Mouse (Mus musculus) forebrain, embryonic 14.5 days (tissue): Measurements from ENCODE around the gene Grik2. TPM values are rescaled to one million over a fixed set of nuclear protein-coding genes. Genes with fewer than 3 reads are reported as not detected.

Experiments
- ATAC-seq: fragments of 200-750 bp; cut with Nextera tagmentation; 2 replicates; pipeline ENCODE4 v1.8.0; 2017; ENCODE audit warnings: mild to moderate bottlenecking, moderate library complexity
- DNase-seq: peaks from one replicate; pipeline ENCODE4 v3.0.0-alpha.2; 2015; ENCODE audit warnings: low spot score
- H3K27ac ChIP-seq: fragments of 300-500 bp; sonication (generic); 2 replicates; pipeline ENCODE4 v1.5.1; 2014; ENCODE audit warnings: low read depth, mild to moderate bottlenecking, control low read depth, low read length, moderate library complexity
- H3K27me3 ChIP-seq: fragments of 300-500 bp; sonication (generic); replicated peaks from 2 replicates; pipeline ENCODE4 v1.6.1; 2014; ENCODE audit warnings: low read length, control low read depth, mixed read lengths; ENCODE audit not compliant: control insufficient read depth, insufficient read depth
- H3K36me3 ChIP-seq: fragments of 300-500 bp; sonication (generic); 2 replicates; pipeline ENCODE4 v1.6.1; 2014; ENCODE audit warnings: low read length, control low read depth; ENCODE audit not compliant: control insufficient read depth, insufficient read depth
- H3K4me1 ChIP-seq: fragments of 300-500 bp; sonication (generic); 2 replicates; pipeline ENCODE4 v1.6.1; 2014; ENCODE audit warnings: antibody characterized with exemption, low read length, control low read depth; ENCODE audit not compliant: control insufficient read depth, insufficient read depth
- H3K4me2 ChIP-seq: fragments of 300-500 bp; sonication (generic); 2 replicates; pipeline ENCODE4 v1.6.1; 2014; ENCODE audit warnings: mild to moderate bottlenecking, control low read depth, low read length
- H3K4me3 ChIP-seq: fragments of 300-500 bp; sonication (generic); 2 replicates; pipeline ENCODE4 v1.5.1; 2014; ENCODE audit warnings: low read depth, low read length, control low read depth
- H3K9ac ChIP-seq: fragments of 300-500 bp; sonication (generic); 2 replicates; pipeline ENCODE4 v1.6.1; 2014; ENCODE audit warnings: mild to moderate bottlenecking, low read length, control low read depth, moderate library complexity
- H3K9me3 ChIP-seq: fragments of 300-500 bp; sonication (generic); replicated peaks from 2 replicates; pipeline ENCODE4 v1.6.1; 2016; ENCODE audit warnings: low read length, control low read depth, mixed read lengths; ENCODE audit not compliant: control insufficient read depth
- WGBS: fragments of 180-500 bp; shearing (Covaris S2); extraction: QIAGEN DNeasy Blood & Tissue Kit; methylation state at CpG from one replicate; pipeline ENCODE4 v1.1.7; 2014; 5-methylcytosine and 5-hydroxymethylcytosine counted together
- polyA plus RNA-seq: library from polyadenylated mRNA; unstranded; fragments of >200 nt; fragmentation: Nextera tagmentation; extraction: Ambion mirVana; gene quantifications from 2 replicates; pipeline ENCODE4 v1.2.1, GENCODE M21; 2014

Gene Grik2
- polyA plus RNA-seq, 1 experiment from 2014 or later, result 32.8 TPM

GRCm38 (mm10) chr10:49751769-49752168 is 36.8 kb downstream of the Grik2 start:
- ATAC-seq (peak; percentile 86; the same call in 1 of the 2 replicates), DNase-seq (peak; percentile 69)
- H3K9me3 ChIP-seq, result no peaks in the 10 kb centered on the region
- WGBS, result 32% methylated on average over 2 of the region's 2 CpGs
- no peak overlapping the region for H3K4me2 ChIP-seq
- H3K27me3 ChIP-seq, result no peaks in the 10 kb centered on the region
- no peak overlapping the region for H3K4me3 ChIP-seq
- no peaks in the 10 kb centered on the region for H3K36me3 ChIP-seq
- H3K27ac ChIP-seq, result no peak overlapping the region
- no peak overlapping the region for H3K9ac ChIP-seq
- H3K4me1 ChIP-seq, result no peaks in the 10 kb centered on the region

- no peaks in the 10 kb centered on the region for H3K9me3 ChIP-seq
- H3K4me1 ChIP-seq, result 0 out of 2 replicates have a peak, but pooled peaks cover 4% of the 10 kb centered on the region
- ATAC-seq (peak; percentile 46; the same call in 1 of the 2 replicates), DNase-seq (peak; percentile 55)
- no peak overlapping the region for H3K4me3 ChIP-seq
- no peak overlapping the region for H3K27ac ChIP-seq
- WGBS, result 60% methylated on average over 2 of the region's 2 CpGs
- no peak overlapping the region for H3K9ac ChIP-seq
- H3K4me2 ChIP-seq, result no peak overlapping the region
- H3K27me3 ChIP-seq, result no peaks in the 10 kb centered on the region
- no peaks in the 10 kb centered on the region for H3K36me3 ChIP-seq
These were observed 56.7 kb downstream of the Grik2 start for GRCm38 (mm10) chr10:49731841-49732240.

- no peak overlapping the region for H3K4me2 ChIP-seq
- 94% methylated on average over 2 of the region's 2 CpGs for WGBS
These were observed 64.9 kb downstream of the Grik2 start for GRCm38 (mm10) chr10:49723706-49724105.

GRCm38 (mm10) chr10:49716856-49717255 is 71.7 kb downstream of the Grik2 start:
- Histone ChIP-seq H3K27ac (no peak overlapping the region), H3K9ac (no peak overlapping the region)

More at GRCm38 (mm10) chr10:49723706-49724105, 64.9 kb downstream of the Grik2 start:
- Histone ChIP-seq H3K9me3 (no peaks in the 10 kb centered on the region), H3K27ac (no peak overlapping the region), H3K4me1 (no peaks in the 10 kb centered on the region), H3K9ac (no peak overlapping the region), H3K27me3 (no peaks in the 10 kb centered on the region), H3K36me3 (no peaks in the 10 kb centered on the region), H3K4me3 (no peak overlapping the region)
- DNase-seq, result no peak
- ATAC-seq, result no peak

GRCm38 (mm10) chr10:49709748-49710147 is 78.8 kb downstream of the Grik2 start:
- H3K4me3 ChIP-seq, result no peak overlapping the region
- peak; percentile 69 for DNase-seq

More at GRCm38 (mm10) chr10:49716856-49717255, 71.7 kb downstream of the Grik2 start:
- ATAC-seq (no peak), DNase-seq (no peak)
- Histone ChIP-seq H3K4me3 (no peak overlapping the region), H3K36me3 (no peaks in the 10 kb centered on the region), H3K4me1 (no peaks in the 10 kb centered on the region), H3K27me3 (no peaks in the 10 kb centered on the region), H3K4me2 (no peak overlapping the region), H3K9me3 (no peaks in the 10 kb centered on the region)
- 66% methylated on average over 5 of the region's 5 CpGs for WGBS

GRCm38 (mm10) chr10:49704446-49704845 is 84.1 kb downstream of the Grik2 start:
- Histone ChIP-seq H3K4me2 (no peak overlapping the region), H3K4me3 (no peak overlapping the region), H3K9ac (no peak overlapping the region), H3K36me3 (no peaks in the 10 kb centered on the region), H3K4me1 (no peaks in the 10 kb centered on the region), H3K9me3 (no peaks in the 10 kb centered on the region), H3K27ac (no peak overlapping the region), H3K27me3 (no peaks in the 10 kb centered on the region)
- no peak for ATAC-seq
- DNase-seq, result peak; percentile 19
- WGBS, result 88% methylated on average over 8 of the region's 8 CpGs

More at GRCm38 (mm10) chr10:49709748-49710147, 78.8 kb downstream of the Grik2 start:
- H3K4me1 ChIP-seq, result no peaks in the 10 kb centered on the region
- WGBS, result 70% methylated on average over 3 of the region's 3 CpGs
- no peak overlapping the region for H3K4me2 ChIP-seq
- H3K9ac ChIP-seq, result no peak overlapping the region
- no peak overlapping the region for H3K27ac ChIP-seq
- H3K36me3 ChIP-seq, result no peaks in the 10 kb centered on the region
- no peaks in the 10 kb centered on the region for H3K9me3 ChIP-seq
- ATAC-seq, result peak; percentile 66
- H3K27me3 ChIP-seq, result no peaks in the 10 kb centered on the region

GRCm38 (mm10) chr10:49652320-49652719 is 136.2 kb downstream of the Grik2 start:
- Histone ChIP-seq H3K4me2 (no peak overlapping the region), H3K9ac (no peak overlapping the region), H3K36me3 (no peaks in the 10 kb centered on the region), H3K27me3 (no peaks in the 10 kb centered on the region), H3K9me3 (no peaks in the 10 kb centered on the region), H3K4me1 (no peaks in the 10 kb centered on the region), H3K4me3 (no peak overlapping the region), H3K27ac (0 out of 2 replicates have a peak overlapping the region, but pooled peaks have one; percentile 0)
- ATAC-seq (no peak), DNase-seq (peak; percentile 49)
- 64% methylated on average over 1 of the region's 1 CpGs for WGBS

- no peaks in the 10 kb centered on the region for H3K4me1 ChIP-seq
- DNase-seq (no peak), ATAC-seq (no peak)
- no peaks in the 10 kb centered on the region for H3K9me3 ChIP-seq
- H3K27me3 ChIP-seq, result no peaks in the 10 kb centered on the region
- H3K9ac ChIP-seq, result no peak overlapping the region
- WGBS, result 97% methylated on average over 2 of the region's 2 CpGs
- no peak overlapping the region for H3K4me2 ChIP-seq
- H3K4me3 ChIP-seq, result no peak overlapping the region
- H3K27ac ChIP-seq, result no peak overlapping the region
- no peaks in the 10 kb centered on the region for H3K36me3 ChIP-seq
These were observed 141.4 kb downstream of the Grik2 start for GRCm38 (mm10) chr10:49647116-49647515.

GRCm38 (mm10) chr10:49639901-49640300 is 148.7 kb downstream of the Grik2 start:
- no peak overlapping the region for H3K4me2 ChIP-seq
- DNase-seq (no peak), ATAC-seq (no peak)
- H3K4me1 ChIP-seq, result no peaks in the 10 kb centered on the region
- H3K4me3 ChIP-seq, result no peak overlapping the region
- no peak overlapping the region for H3K9ac ChIP-seq
- H3K27me3 ChIP-seq, result no peaks in the 10 kb centered on the region
- no peak overlapping the region for H3K27ac ChIP-seq
- no peaks in the 10 kb centered on the region for H3K9me3 ChIP-seq
- WGBS, result 80% methylated on average over 2 of the region's 2 CpGs
- H3K36me3 ChIP-seq, result no peaks in the 10 kb centered on the region
